Mouse (Mus musculus) cerebellum, postnatal 10 days (tissue): ENCODE data around the gene Arap2.

Source experiments
- DNase-seq, 2 experiments: peaks; one replicate each; pipeline ENCODE4 v3.0.0; 2021; ENCODE audit warnings: mixed read lengths in 2 of 2

Arap2 gene

GRCm38 (mm10) chr5:62622848-62623479 lies 143.0 kb downstream of the Arap2 start:
- no peak for DNase-seq

GRCm38 (mm10) chr5:62618286-62618685 lies 147.7 kb downstream of the Arap2 start:
- no peak for DNase-seq

- no peak for DNase-seq
Observed at GRCm38 (mm10) chr5:62611990-62612389, 154.0 kb downstream of the Arap2 start.

- DNase-seq: no peak
Observed at GRCm38 (mm10) chr5:62587348-62587747, 178.6 kb downstream of the Arap2 start.

GRCm38 (mm10) chr5:62582643-62583042 lies 183.3 kb downstream of the Arap2 start:
- DNase-seq: no peak

- DNase-seq: peak; percentile 5 to 16
Observed at GRCm38 (mm10) chr5:62581699-62582098, 184.3 kb downstream of the Arap2 start.

- DNase-seq: no peak
Observed at GRCm38 (mm10) chr5:62574336-62574844, 191.6 kb downstream of the Arap2 start.
